Mouse (Mus musculus) layer of hippocampus, postnatal 36 days (tissue): ENCODE results near the gene Rnase2b. TPM values are rescaled to one million over a fixed set of nuclear protein-coding genes. Genes with fewer than 3 reads are reported as not detected.

ENCODE experiments used
- DNase-seq, 2 experiments: peaks; one replicate each; pipeline ENCODE4 v3.0.0; 2022
- total RNA-seq, 2 experiments: library from RNA; stranded (reverse); gene quantifications; 2 replicates each; pipeline ENCODE4 v1.2.3; 2021

The Rnase2b gene
- total RNA-seq = not detected

DNA sequence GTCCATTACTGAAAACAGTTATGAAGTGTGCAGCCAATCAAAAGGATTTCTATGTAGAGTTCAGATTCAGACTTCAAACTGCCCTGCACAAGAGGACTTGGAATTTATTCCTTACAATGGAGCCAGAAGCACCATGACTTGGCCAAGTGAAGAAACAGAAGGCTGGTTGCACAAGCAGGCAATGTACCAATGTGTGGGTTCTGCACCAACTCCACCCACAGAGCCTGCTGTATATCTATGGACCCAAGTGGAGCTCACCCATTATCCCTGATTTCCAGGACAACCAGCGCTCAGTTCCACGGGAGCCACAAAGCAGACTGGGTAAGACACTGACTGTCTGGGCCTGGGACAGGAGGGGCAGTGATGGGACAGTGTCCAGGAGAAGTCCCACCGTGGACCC, at the start of gene Rnase2b:
Gene Rnase2b, plus strand, starts transcription at position 285 of the 400 bp plus-strand sequence.
- DNase-seq = peak; percentile 41 to 51

DNA sequence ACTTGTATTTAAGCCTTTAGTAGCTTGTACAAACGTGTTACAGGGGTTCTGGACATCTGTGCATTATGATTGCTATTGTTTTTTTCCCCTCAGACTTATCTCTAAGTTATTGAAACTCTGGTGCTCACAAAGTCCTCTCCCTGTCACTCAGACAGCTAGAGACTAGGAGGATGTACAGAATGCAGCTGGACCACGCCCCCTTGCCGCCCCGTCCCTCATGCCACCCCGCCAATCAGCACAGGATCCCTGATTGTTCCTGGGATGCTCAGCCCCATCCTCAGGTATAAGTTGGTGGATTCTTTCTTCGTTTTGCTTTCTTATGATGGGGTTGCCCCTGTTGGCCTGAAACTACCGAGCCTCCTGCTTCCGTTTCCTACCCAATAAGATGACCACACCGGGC, 48.6 kb upstream of the Rnase2b start:
- no peak for DNase-seq

DNA sequence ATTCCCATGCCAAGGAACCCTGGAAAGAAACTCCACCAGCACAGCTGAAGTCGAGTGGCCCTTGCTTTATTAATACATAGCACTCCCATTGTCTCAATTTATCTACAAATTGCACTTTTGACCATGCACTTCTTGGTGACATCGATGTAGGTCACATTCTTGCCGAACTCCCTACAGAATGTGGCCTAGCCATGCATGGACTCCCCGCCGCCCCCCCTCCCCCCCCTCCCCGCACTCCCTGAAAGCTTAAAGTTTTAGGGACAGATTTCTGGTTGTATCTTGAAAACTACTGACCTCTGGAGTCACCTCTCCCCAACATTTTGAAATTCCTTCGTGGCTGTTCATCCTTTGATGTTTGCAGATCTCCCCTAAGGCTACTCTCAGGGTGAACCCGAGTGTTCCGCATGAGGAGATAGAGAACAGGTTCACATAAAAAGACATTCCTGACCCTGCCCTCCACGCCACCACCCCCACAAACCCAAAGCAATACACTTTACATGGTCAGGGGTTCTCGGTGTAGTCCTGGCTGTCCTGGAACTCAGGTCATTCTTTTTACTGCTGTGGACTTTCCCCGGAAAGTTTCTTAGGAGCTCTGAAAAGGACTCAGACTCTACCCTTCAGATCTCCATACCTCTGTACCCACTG, 48.0 kb upstream of the Rnase2b start, which contains the start of gene Eddm3b:
Gene Eddm3b, plus strand, starts transcription at position 511 of the 645 bp plus-strand sequence.
- no peak for DNase-seq

DNA sequence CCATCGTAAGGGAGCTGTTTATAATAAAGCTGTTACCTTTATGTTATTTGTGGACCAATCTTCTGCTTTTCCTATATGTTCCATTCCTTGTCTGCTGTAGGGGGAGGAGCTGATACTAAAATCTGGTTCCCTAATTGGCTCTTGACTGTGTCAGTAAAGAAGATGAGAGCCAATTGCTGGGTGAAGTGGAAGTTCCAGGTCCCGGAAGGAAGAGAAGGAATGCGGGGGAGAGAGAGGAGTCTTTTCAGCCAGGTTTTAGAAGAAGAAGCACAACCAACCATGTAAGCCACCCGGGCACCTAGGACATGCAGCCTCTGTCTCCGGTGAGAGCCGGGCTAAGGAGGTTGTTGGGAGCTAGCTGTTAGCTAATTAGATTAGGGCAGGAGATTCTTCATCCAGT, 36.4 kb upstream of the Rnase2b start:
- no peak for DNase-seq

DNA sequence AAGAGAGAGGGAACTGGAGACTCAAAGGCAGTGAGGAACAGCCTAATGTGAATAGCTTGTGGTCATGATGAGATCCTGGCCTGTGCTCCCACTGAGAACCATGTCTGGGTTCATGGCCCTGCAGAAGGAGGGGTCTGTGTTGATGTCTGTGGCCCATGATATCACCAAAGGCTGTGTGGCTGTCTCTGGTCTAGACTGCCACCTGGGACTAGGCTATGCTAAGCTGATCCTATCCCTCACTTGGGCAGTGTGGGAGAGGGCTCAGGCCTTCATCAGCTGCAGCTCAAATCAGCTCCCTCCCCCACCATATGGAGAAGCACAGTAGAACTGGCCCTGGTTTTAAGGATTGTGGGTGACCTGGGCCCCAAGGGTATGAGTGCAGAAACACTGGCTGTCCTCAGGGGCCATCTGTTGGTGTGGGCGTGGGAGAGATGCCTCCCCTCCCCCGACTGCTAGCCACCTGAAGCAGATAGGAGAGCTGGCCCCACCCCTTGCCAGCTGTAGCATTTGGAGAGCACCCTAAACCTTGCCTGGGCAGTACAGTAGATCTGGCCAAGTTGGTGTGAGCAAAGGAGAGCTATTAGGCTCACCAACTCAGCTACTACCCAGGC, 34.3 kb upstream of the Rnase2b start:
- no peak for DNase-seq

DNA sequence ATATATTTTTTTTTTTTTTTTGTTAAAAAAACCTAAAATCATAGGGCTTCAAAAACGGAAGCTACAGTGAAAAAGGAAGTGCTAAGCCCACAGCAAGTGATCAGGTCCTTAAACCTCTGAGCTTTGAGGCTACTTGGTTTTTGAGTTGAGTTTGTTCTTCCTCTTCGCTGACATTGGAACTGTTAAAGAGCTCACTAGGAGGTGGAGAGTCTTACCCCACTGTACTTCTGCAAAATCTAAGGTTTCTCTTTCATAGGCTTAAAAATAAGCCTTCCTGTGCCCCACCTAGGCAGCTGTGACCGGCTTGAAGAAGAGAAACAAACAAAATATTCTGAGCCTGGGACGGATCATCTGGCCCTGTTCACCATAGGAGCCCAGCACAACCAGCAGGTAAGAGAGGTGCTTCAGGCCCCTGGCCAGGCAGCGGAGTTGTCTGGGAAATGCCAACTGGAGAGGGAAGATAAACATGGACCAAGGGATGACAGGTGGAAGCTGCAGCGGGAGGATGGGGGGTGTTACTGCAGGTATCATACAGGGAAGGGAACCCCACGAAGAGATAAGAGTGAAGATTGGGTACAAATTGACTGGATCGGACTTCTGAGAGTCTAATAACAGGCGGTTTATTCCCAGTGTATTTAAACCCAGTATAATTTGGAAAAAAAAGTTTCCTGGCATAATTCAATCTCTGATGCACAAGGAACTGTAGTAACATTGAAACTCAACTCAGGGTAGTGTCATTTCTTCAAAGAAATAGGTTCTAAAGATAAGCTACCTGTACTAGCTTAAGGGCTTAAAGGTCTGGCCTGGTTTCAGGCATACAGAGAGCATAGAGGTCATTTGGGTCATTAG, 33.1 kb upstream of the Rnase2b start:
- DNase-seq = no peak

DNA sequence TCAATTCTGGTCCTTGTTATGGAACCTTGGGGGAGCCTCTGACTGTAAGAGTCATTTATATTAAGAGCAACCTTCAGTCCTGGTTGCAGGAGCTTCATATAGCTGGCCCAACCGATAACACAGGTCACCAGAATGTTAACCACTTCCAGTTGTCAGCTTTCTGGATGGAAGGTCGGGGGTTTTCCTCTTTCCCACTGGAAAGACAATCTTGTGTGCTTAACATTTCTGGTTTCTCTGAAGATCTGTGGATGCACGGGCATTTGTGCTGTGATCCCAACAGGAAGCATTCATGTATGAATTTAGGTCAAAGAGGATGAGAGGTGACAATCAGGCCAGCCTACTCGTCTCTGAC, 32.5 kb upstream of the Rnase2b start:
- no peak for DNase-seq

DNA sequence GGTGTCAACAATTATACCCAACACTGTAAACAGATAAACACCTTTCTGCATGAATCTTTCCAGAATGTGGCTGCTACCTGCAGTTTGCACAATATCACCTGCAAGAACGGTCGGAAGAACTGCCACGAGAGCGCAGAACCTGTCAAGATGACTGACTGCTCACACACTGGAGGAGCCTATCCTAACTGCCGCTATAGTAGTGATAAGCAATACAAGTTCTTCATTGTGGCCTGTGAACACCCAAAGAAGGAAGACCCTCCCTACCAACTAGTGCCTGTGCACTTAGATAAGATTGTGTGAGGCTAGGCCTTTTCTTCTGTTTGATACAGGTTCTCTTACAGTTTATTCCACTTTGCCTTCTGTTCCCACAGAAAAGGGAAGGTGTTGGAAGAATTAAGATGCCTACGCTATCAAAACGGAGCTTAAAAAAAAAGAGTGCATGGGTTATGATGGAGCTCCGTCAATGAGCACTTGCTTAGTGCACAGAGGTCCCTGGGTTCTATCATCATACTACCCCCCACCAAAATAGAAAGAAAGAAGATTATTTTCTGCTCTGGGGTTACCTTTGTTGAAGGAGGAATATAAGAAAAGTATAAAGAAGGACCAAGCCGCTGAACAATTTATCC, 31.6 kb upstream of the Rnase2b start:
- DNase-seq = no peak

DNA sequence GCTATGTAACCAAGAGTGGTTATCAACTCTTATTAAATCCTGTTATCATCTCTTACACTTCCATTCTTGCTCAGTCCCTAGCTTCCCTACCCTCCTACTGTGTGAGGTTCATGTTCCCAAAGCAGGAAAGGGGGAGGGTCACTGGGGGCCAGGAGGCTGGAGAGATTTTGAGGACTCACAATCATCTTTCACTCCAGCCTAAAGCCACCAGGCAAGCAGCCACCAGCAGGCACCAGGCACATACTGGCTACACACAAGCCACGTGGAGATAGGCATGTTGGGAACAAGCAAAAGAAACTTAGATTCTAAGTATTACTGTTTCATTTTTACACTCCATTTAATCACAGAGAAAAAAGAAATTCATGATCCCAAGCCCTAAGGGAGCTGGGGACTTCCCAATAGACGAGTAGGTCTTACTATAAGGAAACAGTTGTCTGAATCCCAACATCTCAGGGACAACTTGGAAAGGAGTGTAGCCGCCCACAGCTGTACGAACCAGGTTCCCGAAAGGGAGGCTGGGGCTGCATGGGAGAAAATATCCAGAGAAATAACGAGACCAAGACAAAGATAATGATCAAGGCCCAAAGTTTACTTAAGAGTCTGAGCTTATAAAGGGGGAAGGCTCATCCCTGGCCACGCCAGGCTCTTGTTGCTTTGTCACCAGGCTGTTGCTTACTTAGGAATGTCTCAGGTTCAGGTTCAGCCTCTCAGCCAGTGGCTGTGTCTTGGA, 30.8 kb upstream of the Rnase2b start:
- no peak for DNase-seq

DNA sequence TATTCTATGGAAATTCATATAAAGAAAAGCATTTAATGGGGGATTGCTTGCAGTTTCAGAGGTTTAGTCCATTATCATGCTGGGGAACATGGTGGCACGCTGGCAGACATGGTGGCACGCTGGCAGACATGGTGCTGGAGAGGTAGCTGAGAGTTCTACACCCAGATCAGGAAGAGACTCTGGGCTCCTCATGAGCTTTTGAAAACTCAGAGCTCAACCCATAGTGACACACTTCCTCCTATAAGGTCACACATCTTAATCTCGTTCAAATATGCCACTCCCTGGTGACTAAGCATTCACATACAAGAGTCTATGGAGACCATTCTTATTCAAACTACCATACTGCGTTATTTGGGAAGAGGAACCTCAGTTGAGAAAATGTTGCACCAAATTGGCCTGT, 29.7 kb upstream of the Rnase2b start:
- DNase-seq = no peak

DNA sequence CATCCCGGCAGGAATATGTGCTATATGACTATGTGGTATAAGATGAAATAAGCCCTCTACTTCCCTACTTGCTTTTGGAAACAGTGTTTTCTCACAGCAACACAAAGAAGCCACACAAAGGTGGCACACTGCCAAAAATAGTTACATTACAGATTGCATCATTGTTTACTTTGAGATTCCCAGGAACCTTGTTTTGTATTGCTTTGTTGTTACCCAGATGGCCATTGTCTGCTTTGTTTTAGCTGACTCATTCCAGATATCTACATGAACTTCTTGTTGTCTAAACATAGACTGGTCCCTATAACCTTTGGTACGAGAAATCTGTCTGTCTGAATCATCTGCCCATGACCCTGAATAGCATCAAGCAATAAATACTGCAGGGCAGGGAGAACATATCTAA, 21.7 kb upstream of the Rnase2b start:
- DNase-seq = no peak

DNA sequence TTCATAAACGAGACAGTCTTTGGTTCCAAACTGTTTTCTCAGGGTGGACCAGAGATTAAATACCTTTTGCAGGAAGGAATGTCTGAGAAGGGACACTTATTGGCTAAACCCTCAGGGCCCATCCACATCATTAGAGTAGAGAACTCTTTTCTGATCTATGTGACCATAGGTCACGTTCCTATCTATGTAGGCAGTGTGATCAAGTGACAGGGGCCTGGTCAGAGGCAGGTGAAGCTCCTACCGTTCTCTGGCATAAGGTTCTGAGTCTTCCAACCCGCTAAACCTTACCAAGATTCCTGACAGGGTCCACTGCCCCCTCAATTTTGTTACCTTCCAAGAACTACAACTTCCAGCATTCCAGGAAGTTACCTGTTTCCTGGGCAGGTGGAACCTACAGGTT, 19.9 kb upstream of the Rnase2b start:
- no peak for DNase-seq

DNA sequence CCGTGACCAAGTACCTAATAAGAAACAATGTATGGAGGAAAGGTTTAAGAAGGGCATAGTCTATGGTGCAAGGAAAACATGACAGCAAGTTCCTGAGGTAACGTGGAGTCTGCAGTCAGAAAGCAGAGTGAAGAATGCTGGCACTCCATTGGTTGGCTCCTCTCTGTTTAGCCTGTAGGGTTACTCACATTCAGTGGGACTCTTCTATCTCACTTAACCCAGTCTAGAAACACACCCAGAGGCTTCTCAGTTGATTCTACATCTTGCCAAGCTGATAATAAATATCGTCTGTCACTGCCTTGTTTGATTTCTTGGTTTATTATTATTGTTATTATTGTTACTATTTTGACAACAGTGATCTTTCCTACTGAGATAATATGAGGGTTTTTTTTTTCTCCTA, 19.5 kb upstream of the Rnase2b start:
- DNase-seq = no peak

DNA sequence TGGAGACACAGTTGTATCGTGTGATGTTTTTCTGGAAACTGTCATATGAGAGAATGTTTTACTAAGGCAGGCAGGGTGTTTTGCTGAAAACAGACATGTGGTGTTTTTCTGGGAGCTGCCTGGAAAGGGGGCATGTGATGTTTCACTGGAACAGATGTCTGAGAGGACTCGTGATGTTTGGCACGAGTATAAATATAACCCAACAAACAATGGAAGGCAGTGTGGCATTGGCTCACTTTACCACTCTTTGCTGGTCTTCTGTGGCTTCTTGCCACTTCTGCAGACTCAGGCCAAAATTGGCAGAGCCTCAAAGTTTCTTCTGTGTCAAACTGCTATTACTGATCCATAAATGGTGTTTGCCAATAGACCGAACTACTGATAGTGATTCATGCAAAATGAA, 18.8 kb upstream of the Rnase2b start:
- DNase-seq = peak; percentile 36 to 50

DNA sequence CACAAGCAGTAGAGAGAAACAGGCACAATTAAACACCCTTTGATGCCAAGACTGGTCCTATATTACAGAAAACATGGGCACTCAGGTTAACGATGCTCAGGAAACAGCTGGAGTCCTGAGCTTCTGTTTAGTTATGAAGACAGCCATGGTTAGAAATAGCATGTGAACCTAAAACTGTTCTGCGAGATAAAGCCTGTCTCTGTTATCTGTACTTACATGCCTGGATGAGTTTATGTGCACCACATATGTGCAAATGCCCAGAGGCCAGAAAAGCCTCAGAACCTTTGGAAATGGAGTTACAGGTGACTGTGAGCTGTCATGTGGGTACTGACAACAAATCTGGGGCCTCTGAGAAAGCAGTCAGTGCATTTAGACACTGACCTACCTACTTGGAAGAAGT, 18.1 kb upstream of the Rnase2b start:
- DNase-seq = no peak

DNA sequence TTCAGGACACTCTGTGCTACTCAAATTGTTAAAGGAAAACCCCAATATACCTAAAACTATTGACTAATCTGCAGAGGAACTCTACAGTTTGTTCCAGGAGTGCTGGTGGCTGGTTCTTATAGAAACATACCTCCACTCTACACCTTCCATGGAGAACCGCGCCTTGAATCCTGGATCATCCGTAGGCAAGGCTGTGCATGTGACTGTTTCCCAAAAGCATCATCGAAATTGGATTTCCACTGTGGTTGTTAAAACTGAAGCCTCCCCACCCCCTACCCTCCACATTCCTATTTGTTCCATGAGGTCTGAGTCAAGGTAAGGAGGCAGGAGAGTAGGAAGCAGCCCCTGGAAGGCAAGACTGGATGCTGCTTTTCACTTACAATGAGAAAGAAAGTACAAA, 17.6 kb upstream of the Rnase2b start:
- DNase-seq = no peak

DNA sequence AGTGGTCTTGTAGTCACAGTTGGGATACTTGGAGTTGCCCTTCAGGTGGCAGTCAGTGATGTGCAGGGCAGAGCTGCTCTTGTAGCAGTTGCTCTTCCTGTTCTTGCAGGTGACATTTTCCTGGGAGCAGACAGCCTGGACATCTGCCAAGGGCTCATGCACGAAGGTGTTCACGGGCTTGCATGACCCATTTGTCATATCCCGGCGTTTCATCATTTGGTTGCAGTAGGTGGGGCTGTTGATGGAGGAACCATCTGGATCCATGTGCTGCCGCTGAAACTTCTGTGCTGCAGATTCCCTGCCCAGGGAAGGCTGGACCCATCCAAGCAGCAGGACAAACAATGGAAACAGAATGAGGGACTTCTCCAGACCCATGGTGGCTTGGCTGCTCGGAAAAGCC, 16.5 kb upstream of the Rnase2b start:
- DNase-seq = no peak

DNA sequence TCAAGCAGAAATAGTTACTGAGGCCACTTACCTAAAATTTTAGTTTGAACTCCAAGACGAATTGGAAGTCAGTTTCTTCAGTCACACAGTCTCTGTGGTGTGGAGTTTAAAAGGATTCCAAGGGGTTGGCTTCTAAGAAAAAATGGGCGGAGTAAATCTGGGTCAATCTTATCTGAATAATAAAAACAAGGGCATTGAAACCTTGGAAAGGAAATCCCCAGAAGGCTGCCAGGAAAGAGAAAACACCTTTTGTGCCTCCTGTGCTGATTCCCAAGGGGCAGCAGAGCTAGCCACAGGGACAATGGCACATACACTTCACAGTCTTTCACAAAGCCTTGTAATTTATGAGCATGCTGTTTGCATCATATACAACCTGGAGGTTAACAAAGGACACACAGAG, 15.4 kb upstream of the Rnase2b start, which contains the start of gene Rnase1:
Gene Rnase1, minus strand, starts transcription at position 101 of the 400 bp plus-strand sequence.
- DNase-seq = no peak

DNA sequence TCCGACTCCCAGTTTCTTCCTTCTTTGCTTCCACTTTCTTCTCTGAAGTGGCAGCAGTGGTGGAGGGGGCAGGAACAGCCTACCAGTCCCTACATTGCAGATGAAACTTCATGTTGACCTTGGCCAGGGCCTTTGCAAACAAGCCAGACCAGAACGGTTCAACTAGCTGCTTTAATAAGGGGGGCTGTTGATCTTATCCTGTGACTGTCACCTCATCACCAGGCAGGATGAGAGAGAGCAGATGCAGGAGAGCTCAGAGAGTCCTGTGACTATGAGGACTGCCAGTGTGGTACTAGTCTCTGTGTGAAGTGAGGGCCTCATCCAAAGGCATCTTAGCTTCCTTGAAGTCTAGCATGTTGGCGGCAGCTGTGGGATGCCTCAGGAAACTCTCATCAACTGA, 14.1 kb upstream of the Rnase2b start:
- DNase-seq = no peak

DNA sequence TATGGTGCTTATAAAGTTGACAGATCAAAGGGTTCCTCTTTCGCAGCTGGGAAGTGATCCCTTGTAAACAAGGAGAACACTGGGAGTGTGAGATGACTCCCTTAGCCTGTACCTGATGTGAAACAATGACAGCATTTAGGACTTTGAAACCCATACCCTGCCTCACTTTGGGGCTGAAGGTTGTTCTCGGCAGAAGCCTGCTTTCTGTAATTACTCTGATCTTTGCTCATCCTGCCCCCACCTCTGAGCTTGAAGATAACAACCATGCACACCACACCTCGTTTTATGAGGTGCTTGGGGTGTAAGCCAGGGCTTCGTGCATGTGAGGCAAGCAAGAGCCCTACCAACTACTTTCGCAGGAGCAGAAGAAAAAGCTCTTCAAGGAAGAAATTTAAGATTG, 12.9 kb upstream of the Rnase2b start:
- DNase-seq = no peak

DNA sequence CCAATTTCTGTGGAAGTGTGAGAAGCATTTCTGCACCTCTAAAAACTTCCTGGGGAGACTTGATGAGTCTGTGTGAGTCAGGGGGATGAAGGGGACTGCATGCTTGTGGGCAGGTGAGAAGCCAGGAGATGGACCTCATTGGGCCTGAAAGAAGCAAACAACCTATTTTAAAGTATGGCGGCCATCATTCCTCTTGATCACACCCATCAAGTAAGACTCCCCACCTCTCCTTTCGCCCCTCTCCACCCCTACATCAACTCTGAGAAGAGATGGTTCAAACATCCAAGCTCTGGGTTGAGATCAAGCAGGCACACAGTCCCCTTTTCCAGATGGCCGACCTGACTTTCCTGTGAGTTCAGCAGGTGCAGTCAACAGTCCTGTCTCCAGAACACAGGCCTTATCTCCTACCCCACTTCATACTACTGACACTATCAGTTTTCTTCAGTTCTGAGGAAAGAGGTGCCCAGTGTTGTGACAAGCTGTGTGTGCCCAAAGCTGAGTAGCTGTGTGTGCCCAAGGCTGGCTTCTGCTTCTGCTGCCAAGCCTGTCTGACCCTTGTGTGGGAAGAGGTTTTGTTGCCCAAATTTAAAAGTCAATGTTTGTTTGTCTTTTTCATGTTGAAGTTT, 11.7 kb upstream of the Rnase2b start:
- DNase-seq = no peak

DNA sequence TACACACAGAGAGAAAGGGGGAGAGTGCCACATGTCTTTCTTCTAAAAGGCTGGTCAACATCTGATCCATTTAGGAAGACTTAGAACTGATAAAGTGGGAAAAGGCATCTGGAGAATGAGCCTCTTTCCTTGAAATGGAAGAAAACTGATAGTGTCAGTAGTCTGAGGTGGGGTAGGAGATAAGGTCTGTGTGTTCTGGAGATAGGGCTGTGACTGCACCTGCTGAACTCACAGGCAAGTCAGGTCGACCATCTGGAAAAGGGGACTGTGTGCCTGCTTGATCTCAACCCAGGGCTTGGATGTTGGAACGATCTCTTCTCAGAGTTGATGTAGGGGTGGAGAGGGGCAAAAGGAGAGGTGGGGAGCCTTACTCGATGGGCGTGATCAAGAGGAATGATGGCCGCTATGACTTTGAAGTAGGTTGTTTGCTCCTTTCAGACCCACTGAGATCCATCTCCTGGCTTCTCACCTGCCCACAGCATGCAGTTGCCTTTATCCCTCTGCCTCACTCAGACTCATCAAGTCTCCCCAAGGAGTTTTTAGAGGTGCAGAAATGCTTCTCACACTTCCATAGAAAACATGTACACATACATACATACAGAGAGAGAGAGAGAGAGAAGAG, 9.7 kb upstream of the Rnase2b start:
- DNase-seq = no peak
